Mouse (Mus musculus) hindbrain, postnatal 0 days (tissue): ENCODE results near the gene Iqgap2. TPM values are rescaled to one million over a fixed set of nuclear protein-coding genes. Genes with fewer than 3 reads are reported as not detected.

Source experiments
- ATAC-seq: fragments of 200-750 bp; cut with Nextera tagmentation; 2 replicates; pipeline ENCODE4 v1.8.0; 2017; ENCODE audit warnings: mild to moderate bottlenecking, moderate TSS enrichment, moderate library complexity
- DNase-seq: peaks from one replicate; pipeline ENCODE4 v3.0.0-alpha.2; 2015; ENCODE audit warnings: low spot score
- H3K27ac ChIP-seq: fragments of 300-500 bp; sonication (generic); 2 replicates; pipeline ENCODE4 v1.5.1; 2014; ENCODE audit warnings: mild to moderate bottlenecking
- H3K27me3 ChIP-seq: fragments of 300-500 bp; sonication (generic); 2 replicates; pipeline ENCODE4 v1.6.1; 2014; ENCODE audit warnings: low read length, mixed read lengths; ENCODE audit not compliant: insufficient read depth
- H3K36me3 ChIP-seq: fragments of 300-500 bp; sonication (generic); 2 replicates; pipeline ENCODE4 v1.6.1; 2014; ENCODE audit warnings: low read length, mixed read lengths; ENCODE audit not compliant: insufficient read depth
- H3K4me1 ChIP-seq: fragments of 300-500 bp; sonication (generic); 2 replicates; pipeline ENCODE4 v1.6.1; 2014; ENCODE audit warnings: antibody characterized with exemption, low read length, mixed read lengths; ENCODE audit not compliant: insufficient read depth
- H3K4me2 ChIP-seq: fragments of 300-500 bp; sonication (generic); 2 replicates; pipeline ENCODE4 v1.6.1; 2014; ENCODE audit warnings: low read depth, mild to moderate bottlenecking, low read length, moderate library complexity, mixed read lengths
- H3K4me3 ChIP-seq: fragments of 300-500 bp; sonication (generic); 2 replicates; pipeline ENCODE4 v1.5.1; 2014; ENCODE audit warnings: low read length
- H3K9ac ChIP-seq: fragments of 300-500 bp; sonication (generic); replicated peaks from 2 replicates; pipeline ENCODE4 v1.6.1; 2014; ENCODE audit warnings: mild to moderate bottlenecking, low read length, moderate library complexity, mixed read lengths
- H3K9me3 ChIP-seq: fragments of 300-500 bp; sonication (generic); 2 replicates; pipeline ENCODE4 v1.6.1; 2016; ENCODE audit warnings: low read length, mixed read lengths
- CTCF ChIP-seq: IDR thresholded peaks from 2 replicates; pipeline ENCODE4 v1.5.1; 2016; ENCODE audit warnings: antibody characterized with exemption, control low read depth, low read depth
- WGBS: fragments of 180-500 bp; shearing (Covaris S2); extraction: QIAGEN DNeasy Blood & Tissue Kit; methylation state at CpG from one replicate; pipeline ENCODE4 v1.1.7; 2014; 5-methylcytosine and 5-hydroxymethylcytosine counted together
- polyA plus RNA-seq: library from polyadenylated mRNA; unstranded; fragments of >200 nt; fragmentation: Nextera tagmentation; extraction: Ambion mirVana; gene quantifications from 2 replicates; pipeline ENCODE4 v1.2.1, GENCODE M21; 2015
- total RNA-seq: library from RNA; depleted of rRNA; stranded (reverse); fragments of >200 nt; gene quantifications from 2 replicates; pipeline ENCODE4 v1.2.3, GENCODE M21; 2014

The Iqgap2 gene
- total and polyA plus RNA-seq, 2 experiments from 2014 or later: 2.9 to 3.1 TPM

GRCm38 (mm10) chr13:95893166-95893565, 1.4 kb upstream of the Iqgap2 start:
- Histone ChIP-seq H3K9ac (no peak overlapping the region), H3K9me3 (no peaks in the 10 kb centered on the region), H3K36me3 (no peaks in the 10 kb centered on the region), H3K27ac (no peak overlapping the region), H3K4me2 (0 out of 2 replicates have a peak overlapping the region, but pooled peaks have one; percentile 98), H3K4me3 (no peak overlapping the region), H3K4me1 (peaks cover 8% of the 10 kb centered on the region; the same call in 1 of the 2 replicates), H3K27me3 (no peaks in the 10 kb centered on the region)
- no peak for DNase-seq
- WGBS: 92% methylated on average over 4 of the region's 4 CpGs
- no peak for ATAC-seq
- TF ChIP-seq CTCF: no peak

DNA sequence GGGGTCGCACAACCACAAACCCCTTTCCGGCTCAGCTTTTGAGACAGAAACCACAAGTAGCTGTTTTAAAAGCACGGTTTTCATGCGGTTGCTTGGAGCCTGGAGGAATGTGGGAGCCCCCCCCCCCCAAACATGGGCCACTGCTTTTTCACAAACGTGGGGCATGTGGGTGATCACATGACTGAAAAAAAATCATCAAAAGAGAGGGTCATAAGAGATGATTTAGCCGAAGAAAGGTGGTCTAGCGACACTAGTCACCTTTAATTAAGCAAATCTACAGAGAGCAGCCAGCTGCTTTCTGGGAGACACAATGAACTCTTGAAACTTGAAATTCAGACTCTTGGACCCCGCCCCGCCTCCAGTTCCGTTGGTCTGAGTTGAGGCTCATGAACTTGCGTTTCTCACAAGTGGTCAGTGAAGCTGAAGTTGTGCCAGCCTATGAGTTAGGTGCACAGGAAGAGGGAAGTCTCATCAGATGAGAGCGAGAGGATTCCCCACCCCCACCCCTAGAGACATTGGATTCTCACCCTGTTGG, 956 bp upstream of the Iqgap2 start:
- Histone ChIP-seq H3K27ac (peak overlapping the region; percentile 54), H3K4me3 (peak overlapping the region; percentile 77), H3K9me3 (no peaks in the 10 kb centered on the region), H3K4me2 (peak overlapping the region; percentile 98), H3K9ac (peak overlapping the region; percentile 68), H3K4me1 (peaks cover 8% of the 10 kb centered on the region; the same call in 1 of the 2 replicates), H3K36me3 (no peaks in the 10 kb centered on the region), H3K27me3 (no peaks in the 10 kb centered on the region)
- no peak for TF ChIP-seq CTCF
- 21% methylated on average over 12 of the region's 12 CpGs for WGBS
- DNase-seq (no peak), ATAC-seq (no peak)

DNA sequence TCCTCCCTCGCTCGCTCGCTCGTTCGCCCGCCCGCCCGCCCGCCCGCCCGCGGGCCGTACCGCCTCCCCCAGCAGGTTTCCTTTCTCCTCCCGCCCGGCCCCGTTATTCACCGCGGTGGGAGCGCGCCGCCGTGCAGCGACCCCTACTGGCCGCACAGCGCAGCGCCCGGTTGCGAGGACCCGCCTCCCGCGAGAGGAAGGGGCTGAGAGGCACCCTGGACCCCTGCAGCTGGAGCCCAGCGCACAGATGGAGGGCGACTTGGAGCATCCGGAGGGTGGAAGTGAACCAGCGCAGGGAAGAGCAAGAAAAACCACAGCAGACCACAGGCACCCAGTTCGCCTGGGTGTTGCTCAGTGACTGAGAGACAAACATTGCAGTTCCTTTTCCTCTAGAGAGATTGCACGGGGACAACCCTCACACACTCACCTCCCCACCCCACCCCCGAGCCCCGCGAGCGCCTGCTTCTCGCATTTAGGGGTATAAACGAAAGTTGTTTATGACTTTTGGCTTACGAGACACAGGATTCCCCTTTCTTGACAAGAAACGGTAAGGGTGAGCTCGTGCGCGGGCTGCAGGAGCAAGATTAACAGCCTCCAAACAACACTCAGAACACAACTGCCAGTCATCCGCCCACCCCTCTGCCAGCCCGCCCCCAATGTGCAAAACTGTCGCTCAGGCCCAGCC, 346 bp upstream of the Iqgap2 start:
- no peaks in the 10 kb centered on the region for H3K36me3 ChIP-seq
- no peaks in the 10 kb centered on the region for H3K9me3 ChIP-seq
- peaks cover 8% of the 10 kb centered on the region; the same call in 1 of the 2 replicates for H3K4me1 ChIP-seq
- peak overlapping the region; percentile 98 for H3K4me2 ChIP-seq
- DNase-seq (peak; percentile 88), ATAC-seq (peak; percentile 90)
- no peaks in the 10 kb centered on the region for H3K27me3 ChIP-seq
- peak overlapping the region; percentile 71 for H3K27ac ChIP-seq
- H3K4me3 ChIP-seq: peak overlapping the region; percentile 77
- under 1% methylated on average over 42 of the region's 52 CpGs for WGBS
- H3K9ac ChIP-seq: peak overlapping the region; percentile 68
- TF ChIP-seq CTCF: peak; percentile 75

- peak; percentile 64 for TF ChIP-seq CTCF
- Histone ChIP-seq H3K27ac (peak overlapping the region; percentile 71; the same call in 1 of the 2 replicates), H3K4me1 (peaks cover 8% of the 10 kb centered on the region; the same call in 1 of the 2 replicates), H3K36me3 (no peaks in the 10 kb centered on the region), H3K9me3 (no peaks in the 10 kb centered on the region), H3K9ac (peak overlapping the region; percentile 68), H3K4me2 (peak overlapping the region; percentile 98), H3K27me3 (no peaks in the 10 kb centered on the region), H3K4me3 (peak overlapping the region; percentile 77)
- DNase-seq (peak; percentile 62), ATAC-seq (peak; percentile 40)
- 0% methylated on average over 33 of the region's 33 CpGs for WGBS
Observed at GRCm38 (mm10) chr13:95890851-95891471, 761 bp downstream of the Iqgap2 start.

DNA sequence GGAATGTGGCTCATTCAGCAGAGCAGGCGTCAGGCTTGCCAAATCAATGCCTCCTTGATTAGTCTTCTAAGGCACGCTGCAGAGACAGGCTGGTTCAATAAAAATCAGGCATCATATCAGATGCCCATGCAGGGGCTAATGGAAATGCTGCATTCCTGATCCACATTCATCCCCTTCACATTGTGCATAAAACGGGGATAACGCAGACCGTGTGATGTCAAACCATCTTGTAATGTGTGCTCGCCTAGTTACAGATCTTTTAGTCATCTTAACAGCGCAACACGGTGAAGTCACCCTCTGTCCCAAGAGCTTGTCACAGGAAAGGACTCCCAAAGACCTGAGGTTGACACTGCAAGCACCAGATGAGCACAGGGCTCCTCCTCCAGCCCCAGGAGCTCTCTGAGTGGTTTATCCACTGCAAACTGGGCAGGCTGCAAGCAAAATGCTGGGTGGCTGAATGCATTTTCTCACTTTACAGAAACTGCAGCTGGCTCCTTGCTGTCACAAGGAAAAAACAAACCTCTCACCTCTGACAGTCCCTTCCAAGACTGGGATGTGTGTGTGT, 1.7 kb downstream of the Iqgap2 start:
- 19% methylated on average over 8 of the region's 8 CpGs for WGBS
- DNase-seq: peak; percentile 42
- no peak overlapping the region for H3K9ac ChIP-seq

DNA sequence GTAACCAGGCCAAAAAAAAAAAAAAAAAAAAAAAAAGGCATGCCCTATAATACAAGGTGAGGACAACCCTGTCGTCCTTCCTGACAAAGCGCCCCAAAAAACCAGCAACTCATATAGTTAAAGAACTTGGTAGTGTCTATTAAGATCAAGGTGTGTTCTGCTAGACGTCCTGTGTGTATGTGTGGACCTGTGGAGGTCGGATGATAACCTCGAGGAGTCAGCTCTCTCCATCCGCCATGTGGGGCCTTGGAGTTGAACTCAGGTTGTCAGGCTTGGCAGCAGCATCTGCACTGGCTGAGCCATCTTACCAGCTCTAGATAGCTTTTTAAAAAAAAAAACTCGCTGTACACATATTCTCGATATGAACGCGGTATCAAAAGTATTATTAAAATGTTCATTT, 2.4 kb downstream of the Iqgap2 start:
- no peak for TF ChIP-seq CTCF
- no peak overlapping the region for H3K4me2 ChIP-seq
- WGBS: 94% methylated on average over 10 of the region's 10 CpGs

More for the DNA sequence above, 1.7 kb downstream of the Iqgap2 start:
- Histone ChIP-seq H3K4me2 (peak overlapping the region; percentile 98), H3K9me3 (no peaks in the 10 kb centered on the region), H3K36me3 (no peaks in the 10 kb centered on the region), H3K27me3 (no peaks in the 10 kb centered on the region), H3K27ac (no peak overlapping the region), H3K4me1 (peaks cover 8% of the 10 kb centered on the region; the same call in 1 of the 2 replicates), H3K4me3 (peak overlapping the region; percentile 9; the same call in 1 of the 2 replicates)
- ATAC-seq: no peak
- no peak for TF ChIP-seq CTCF

More for the DNA sequence above, 2.4 kb downstream of the Iqgap2 start:
- H3K9ac ChIP-seq: no peak overlapping the region
- no peak overlapping the region for H3K4me3 ChIP-seq
- ATAC-seq: no peak
- H3K27ac ChIP-seq: no peak overlapping the region
- H3K4me1 ChIP-seq: peaks cover 8% of the 10 kb centered on the region; the same call in 1 of the 2 replicates
- DNase-seq: no peak
- H3K27me3 ChIP-seq: no peaks in the 10 kb centered on the region
- no peaks in the 10 kb centered on the region for H3K36me3 ChIP-seq
- no peaks in the 10 kb centered on the region for H3K9me3 ChIP-seq
